Mouse (Mus musculus) neural tube, embryonic 12.5 days (tissue): ENCODE results near the gene Il1f5. TPM values are rescaled to one million over a fixed set of nuclear protein-coding genes. Genes with fewer than 3 reads are reported as not detected.

ENCODE experiments used
- ATAC-seq: fragments of 200-750 bp; cut with Nextera tagmentation; 2 replicates; pipeline ENCODE4 v1.8.0; 2017; ENCODE audit warnings: low read depth, mild to moderate bottlenecking, moderate TSS enrichment, moderate library complexity; ENCODE audit not compliant: low FRiP score
- H3K27ac ChIP-seq: fragments of 300-500 bp; sonication (generic); 2 replicates; pipeline ENCODE4 v1.5.1; 2016
- H3K27me3 ChIP-seq: fragments of 300-500 bp; sonication (generic); replicated peaks from 2 replicates; pipeline ENCODE4 v1.6.1; 2016; ENCODE audit warnings: mild to moderate bottlenecking
- H3K36me3 ChIP-seq: fragments of 300-500 bp; sonication (generic); 2 replicates; pipeline ENCODE4 v1.6.1; 2016; ENCODE audit warnings: mild to moderate bottlenecking
- H3K4me1 ChIP-seq: fragments of 300-500 bp; sonication (generic); 2 replicates; pipeline ENCODE4 v1.6.1; 2016
- H3K4me2 ChIP-seq: fragments of 300-500 bp; sonication (generic); replicated peaks from 2 replicates; pipeline ENCODE4 v1.6.1; 2016; ENCODE audit warnings: mild to moderate bottlenecking
- H3K4me3 ChIP-seq: fragments of 300-500 bp; sonication (generic); 2 replicates; pipeline ENCODE4 v1.5.1; 2016
- H3K9ac ChIP-seq: fragments of 300-500 bp; sonication (generic); 2 replicates; pipeline ENCODE4 v1.6.1; 2016; ENCODE audit warnings: mild to moderate bottlenecking
- H3K9me3 ChIP-seq: fragments of 300-500 bp; sonication (generic); 2 replicates; pipeline ENCODE4 v1.6.1; 2016; ENCODE audit warnings: mild to moderate bottlenecking
- WGBS: fragments of 180-500 bp; shearing (Covaris S2); methylation state at CpG from one replicate; pipeline ENCODE4 v1.1.7; 2016; 5-methylcytosine and 5-hydroxymethylcytosine counted together
- polyA plus RNA-seq: library from polyadenylated mRNA; unstranded; fragments of >200 nt; fragmentation: Nextera tagmentation; extraction: Ambion mirVana; gene quantifications from 2 replicates; pipeline ENCODE4 v1.2.1, GENCODE M21; 2016

The Il1f5 gene
- not detected in 2 replicates for polyA plus RNA-seq

GRCm38 (mm10) chr2:24276654-24277053 is at the start of gene Il1f5:
TSS of gene Il1f5 (plus strand) at chr2:24276954.
- H3K4me2 ChIP-seq: no peak within 1 kb of the TSS
- H3K27ac ChIP-seq: no peak within 1 kb of the TSS
- H3K9ac ChIP-seq: no peak within 1 kb of the TSS
- no peaks in the 10 kb centered on the region for H3K36me3 ChIP-seq
- no peaks in the 10 kb centered on the region for H3K27me3 ChIP-seq
- ATAC-seq: no peak
- no peaks in the 10 kb centered on the region for H3K4me1 ChIP-seq
- no peak within 1 kb of the TSS for H3K4me3 ChIP-seq
- no peaks in the 10 kb centered on the region for H3K9me3 ChIP-seq

GRCm38 (mm10) chr2:24227191-24227590 is 49.6 kb upstream of the Il1f5 start:
- 83% methylated on average over 2 of the region's 2 CpGs for WGBS
- Histone ChIP-seq H3K9me3 (no peaks in the 10 kb centered on the region), H3K36me3 (no peaks in the 10 kb centered on the region), H3K4me3 (no peak overlapping the region), H3K9ac (no peak overlapping the region), H3K27ac (no peak overlapping the region), H3K4me2 (no peak overlapping the region), H3K27me3 (no peaks in the 10 kb centered on the region), H3K4me1 (no peaks in the 10 kb centered on the region)
- no peak for ATAC-seq

- Histone ChIP-seq H3K36me3 (no peaks in the 10 kb centered on the region), H3K27me3 (no peaks in the 10 kb centered on the region), H3K4me2 (no peak overlapping the region), H3K4me1 (no peaks in the 10 kb centered on the region), H3K9ac (no peak overlapping the region), H3K9me3 (no peaks in the 10 kb centered on the region), H3K27ac (no peak overlapping the region), H3K4me3 (no peak overlapping the region)
- ATAC-seq: no peak
- 90% methylated on average over 1 of the region's 1 CpGs for WGBS
These were observed 9.3 kb upstream of the Il1f5 start for GRCm38 (mm10) chr2:24267503-24267902.

- no peak overlapping the region for H3K9ac ChIP-seq
- ATAC-seq: no peak
- WGBS: 87% methylated on average over 2 of the region's 2 CpGs
- no peaks in the 10 kb centered on the region for H3K4me1 ChIP-seq
- no peak overlapping the region for H3K27ac ChIP-seq
- H3K4me3 ChIP-seq: no peak overlapping the region
- no peaks in the 10 kb centered on the region for H3K27me3 ChIP-seq
- no peak overlapping the region for H3K4me2 ChIP-seq
- no peaks in the 10 kb centered on the region for H3K36me3 ChIP-seq
- H3K9me3 ChIP-seq: no peaks in the 10 kb centered on the region
These were observed 3.1 kb upstream of the Il1f5 start for GRCm38 (mm10) chr2:24273619-24274018.

GRCm38 (mm10) chr2:24275146-24275545 is 1.6 kb upstream of the Il1f5 start:
- no peak overlapping the region for H3K4me2 ChIP-seq
- no peaks in the 10 kb centered on the region for H3K36me3 ChIP-seq
- 21% methylated on average over 1 of the region's 1 CpGs for WGBS
- no peaks in the 10 kb centered on the region for H3K27me3 ChIP-seq
- H3K4me1 ChIP-seq: no peaks in the 10 kb centered on the region
- H3K4me3 ChIP-seq: no peak overlapping the region
- no peak for ATAC-seq
- H3K9ac ChIP-seq: no peak overlapping the region
- H3K9me3 ChIP-seq: no peaks in the 10 kb centered on the region
- no peak overlapping the region for H3K27ac ChIP-seq

GRCm38 (mm10) chr2:24290896-24291295 is 14.1 kb downstream of the Il1f5 start, which contains the start of gene Il1f10:
TSS of gene Il1f10 (plus strand) at chr2:24291196.
- Histone ChIP-seq H3K4me3 (no peak within 1 kb of the TSS), H3K9ac (no peak within 1 kb of the TSS), H3K4me2 (no peak within 1 kb of the TSS), H3K27me3 (no peaks in the 10 kb centered on the region), H3K27ac (no peak within 1 kb of the TSS), H3K9me3 (no peaks in the 10 kb centered on the region), H3K36me3 (no peaks in the 10 kb centered on the region), H3K4me1 (no peaks in the 10 kb centered on the region)
- whole genome bisulfite sequencing: 89% methylated on average over 5 of the region's 5 CpGs
- no peak for ATAC-seq

- ATAC-seq: no peak
- Histone ChIP-seq H3K9me3 (no peaks in the 10 kb centered on the region), H3K4me1 (no peaks in the 10 kb centered on the region), H3K27me3 (no peaks in the 10 kb centered on the region), H3K9ac (no peak overlapping the region), H3K4me3 (no peak overlapping the region), H3K27ac (no peak overlapping the region), H3K36me3 (no peaks in the 10 kb centered on the region), H3K4me2 (no peak overlapping the region)
- WGBS: 50% methylated on average over 1 of the region's 1 CpGs
These were observed 17.9 kb downstream of the Il1f5 start for GRCm38 (mm10) chr2:24294616-24295015.

- Histone ChIP-seq H3K4me3 (no peak overlapping the region), H3K9me3 (no peaks in the 10 kb centered on the region), H3K4me2 (no peak overlapping the region), H3K36me3 (no peaks in the 10 kb centered on the region), H3K27me3 (no peaks in the 10 kb centered on the region), H3K27ac (no peak overlapping the region), H3K9ac (no peak overlapping the region), H3K4me1 (no peaks in the 10 kb centered on the region)
- 13% methylated on average over 3 of the region's 3 CpGs for WGBS
- no peak for ATAC-seq
These were observed 20.1 kb downstream of the Il1f5 start for GRCm38 (mm10) chr2:24296837-24297236.

- Histone ChIP-seq H3K36me3 (no peaks in the 10 kb centered on the region), H3K4me2 (no peak overlapping the region), H3K27ac (no peak overlapping the region), H3K9ac (no peak overlapping the region), H3K4me1 (no peaks in the 10 kb centered on the region), H3K27me3 (no peaks in the 10 kb centered on the region), H3K4me3 (no peak overlapping the region), H3K9me3 (no peaks in the 10 kb centered on the region)
- 75% methylated on average over 6 of the region's 6 CpGs for WGBS
- no peak for ATAC-seq
These were observed 34.7 kb downstream of the Il1f5 start for GRCm38 (mm10) chr2:24311302-24312001.

- Histone ChIP-seq H3K9ac (no peak overlapping the region), H3K9me3 (no peaks in the 10 kb centered on the region), H3K4me3 (no peak overlapping the region), H3K4me2 (no peak overlapping the region), H3K4me1 (no peaks in the 10 kb centered on the region), H3K36me3 (no peaks in the 10 kb centered on the region), H3K27ac (no peak overlapping the region), H3K27me3 (no peaks in the 10 kb centered on the region)
- WGBS: 91% methylated on average over 1 of the region's 1 CpGs
- ATAC-seq: no peak
These were observed 40.2 kb downstream of the Il1f5 start for GRCm38 (mm10) chr2:24316919-24317318.

- H3K9ac ChIP-seq: no peak overlapping the region
- ATAC-seq: no peak
- no peak overlapping the region for H3K4me3 ChIP-seq
- H3K27ac ChIP-seq: no peak overlapping the region
- H3K9me3 ChIP-seq: no peaks in the 10 kb centered on the region
- 85% methylated on average over 4 of the region's 4 CpGs for WGBS
- no peak overlapping the region for H3K4me2 ChIP-seq
- no peaks in the 10 kb centered on the region for H3K4me1 ChIP-seq
- H3K27me3 ChIP-seq: no peaks in the 10 kb centered on the region
- H3K36me3 ChIP-seq: no peaks in the 10 kb centered on the region
These were observed 41.3 kb downstream of the Il1f5 start for GRCm38 (mm10) chr2:24317919-24318598.
